Mouse (Mus musculus): Measurements from ENCODE around the gene F11r.

DNA sequence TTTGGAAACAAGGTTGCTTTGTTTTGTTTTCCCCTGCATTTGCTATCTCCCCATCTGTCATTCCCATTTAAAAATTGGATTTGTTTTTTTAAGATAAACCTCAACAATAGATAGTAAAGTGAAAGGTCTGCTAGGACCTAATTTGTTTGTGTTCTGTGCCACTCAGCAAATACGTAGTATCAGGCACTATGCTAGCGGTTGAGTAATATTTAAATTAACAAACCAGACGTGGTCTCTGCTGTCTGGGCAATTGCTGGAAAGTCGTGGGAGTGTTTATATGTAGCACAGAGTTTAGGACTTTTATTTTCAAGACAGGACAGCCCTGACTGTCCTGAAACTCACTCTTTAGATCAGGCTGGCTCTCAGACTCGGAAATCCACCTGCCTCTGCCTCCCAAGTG lies 15.2 kb downstream of the F11r start:
- TF ChIP-seq ETS1 (IDR thresholded peaks at IDR 0.05; ENCODE audit: low read depth, low read length) (no peak), CTCF (IDR thresholded peaks at IDR 0.05 in 2 of 3, conservative IDR thresholded peaks at IDR 0.05 in 1 of 3; ENCODE audit: control insufficient read depth in 1 of 3, insufficient read depth in 1 of 3, low read depth in 2 of 3, low read length in 3 of 3, poor library complexity in 1 of 3, severe bottlenecking in 1 of 3) (no peak), HCFC1 (IDR thresholded peaks at IDR 0.05; ENCODE audit: low read depth, low read length) (no peak), MEF2A (IDR thresholded peaks at IDR 0.05; ENCODE audit: extremely low read depth, insufficient replicate concordance, low read depth, low read length, poor library complexity, severe bottlenecking) (no peak), TCF12 (IDR thresholded peaks at IDR 0.05; ENCODE audit: low read depth, low read length) (no peak), ZNF384 (IDR thresholded peaks at IDR 0.05; ENCODE audit: low read depth, low read length) (no peak)

All from MEL (cell line).